Mouse (Mus musculus): ENCODE data around the gene Golga1.

DNA sequence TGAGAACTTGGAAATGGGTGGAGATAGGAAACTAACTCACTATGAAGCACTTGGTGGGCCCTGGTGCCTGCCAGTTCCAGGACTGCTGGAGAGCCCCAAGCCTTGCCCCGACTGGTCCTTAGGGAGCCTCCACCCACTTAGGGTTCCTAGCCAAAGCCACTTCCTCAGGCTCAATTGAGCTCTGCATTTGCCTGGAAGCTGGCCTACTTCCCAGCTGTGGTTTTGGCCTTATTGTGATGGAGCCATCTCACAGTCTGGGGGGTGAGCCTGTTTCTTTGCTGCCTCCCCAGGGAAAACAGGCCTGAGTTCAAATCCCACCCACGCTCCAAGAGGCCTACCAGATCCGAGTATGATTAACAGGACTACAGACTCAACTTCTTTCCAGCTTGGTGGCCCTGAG, 78.8 kb downstream of the Golga1 start:
- TF ChIP-seq CTCF (IDR thresholded peaks at IDR 0.05; ENCODE audit: low read depth, low read length) (no peak), POLR2A (IDR thresholded peaks at IDR 0.05; ENCODE audit: insufficient read depth, low read length) (no peak)

All from ES-Bruce4 (cell line).